10 mouse cellular contexts compared by ENCODE assay signal in the genomic region with DNA sequence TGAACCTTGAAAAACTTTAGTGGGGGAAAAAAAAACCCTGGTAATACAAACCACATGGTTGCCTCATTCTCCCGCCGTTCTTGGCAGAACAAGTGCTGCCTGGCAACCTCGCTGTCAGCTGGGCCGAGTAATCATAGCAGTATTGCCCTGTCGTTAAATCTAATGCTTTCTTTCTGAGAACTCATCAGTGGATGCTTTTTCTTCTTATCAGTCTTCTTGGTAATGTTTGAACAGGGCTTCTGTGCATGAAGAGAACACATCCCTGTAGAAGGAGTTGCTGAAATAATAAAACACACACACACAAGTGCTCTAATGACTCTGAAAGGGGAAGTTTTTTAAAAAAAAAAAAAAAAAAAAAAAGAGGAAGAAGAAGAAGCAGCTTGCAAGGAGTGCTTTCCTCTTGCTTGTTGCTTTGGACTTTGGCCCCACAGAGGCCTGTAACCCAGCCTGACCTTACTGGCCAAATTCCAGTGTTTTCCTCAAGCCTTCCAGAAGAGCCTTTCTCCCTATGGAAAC.
DNase-seq lines count a peak whose midpoint lies in the region; ATAC-seq and TF ChIP-seq lines count a peak whose summit lies in the region.
"Had no signal": no experiment of that assay in that cellular context is flagged by ENCODE, and none has a peak within 500 bp of the region (broad histone marks: within the 10 kb centered on the region; RNA-seq: fewer than 3 reads in every experiment).

No protein-coding gene starts in this region.

- WGBS in heart, embryonic 10.5 days = 49% methylated on average over 5 of the region's 5 CpGs
- 23% methylated on average over 5 of the region's 5 CpGs for WGBS in embryonic facial prominence, embryonic 11.5 days
- WGBS in limb, embryonic 12.5 days = 3% methylated on average over 5 of the region's 5 CpGs
- WGBS in small intestine, adult 2 months = 7% methylated on average over 5 of the region's 5 CpGs

- H3K9ac ChIP-seq in embryonic facial prominence, embryonic 11.5 days (replicated peaks; ENCODE audit: low read length) = no peak overlapping the region
- H3K9ac ChIP-seq in limb, embryonic 12.5 days (replicated peaks) = no peak overlapping the region
- H3K9ac ChIP-seq: hindbrain, embryonic 15.5 days; stomach, embryonic 15.5 days had no signal

- no peaks in the 10 kb centered on the region for H3K36me3 ChIP-seq in heart, embryonic 10.5 days
- H3K36me3 ChIP-seq in embryonic facial prominence, embryonic 11.5 days (replicated peaks; ENCODE audit: control insufficient read depth, insufficient read depth, low read depth, low read length) = no peaks in the 10 kb centered on the region
- H3K36me3 ChIP-seq in limb, embryonic 12.5 days = no peaks in the 10 kb centered on the region
- no peaks in the 10 kb centered on the region for H3K36me3 ChIP-seq in small intestine, adult 2 months (ENCODE audit: control insufficient read depth, insufficient read depth, low read length)
- H3K36me3 ChIP-seq: hindbrain, embryonic 15.5 days; stomach, embryonic 15.5 days had no signal

- no peak for ATAC-seq in embryonic facial prominence, embryonic 11.5 days (replicated peaks; ENCODE audit: insufficient number of reproducible peaks, low FRiP score, low TSS enrichment, low read depth)
- no peak for ATAC-seq in limb, embryonic 12.5 days (ENCODE audit: insufficient number of reproducible peaks, insufficient read depth, low FRiP score, low TSS enrichment, low read depth)

- no peak overlapping the region for H3K4me3 ChIP-seq in heart, embryonic 10.5 days
- H3K4me3 ChIP-seq in embryonic facial prominence, embryonic 11.5 days (ENCODE audit: low read depth, low read length) = no peak overlapping the region
- H3K4me3 ChIP-seq in limb, embryonic 12.5 days (replicated peaks) = no peak overlapping the region
- H3K4me3 ChIP-seq in small intestine, adult 2 months (ENCODE audit: low read depth, low read length) = no peak overlapping the region
- H3K4me3 ChIP-seq: hindbrain, embryonic 15.5 days; stomach, embryonic 15.5 days had no signal

- peak; percentile 97 for DNase-seq in heart, adult 11 months
- DNase-seq in heart, embryonic 10.5 days (ENCODE audit: low spot score) = no peak
- DNase-seq in adrenal gland, postnatal 25 days = peak; percentile 24
- peak; percentile 82 for DNase-seq in embryonic facial prominence, embryonic 11.5 days (ENCODE audit: low spot score)
- peak; percentile 52 for DNase-seq in hindlimb bud, embryonic 11.5 days (ENCODE audit: extremely low spot score, low read depth, low spot score)
- DNase-seq in right cerebral cortex, adult 2 months (ENCODE audit: low spot score in 2 of 2) = no peak

- TF ChIP-seq CTCF in small intestine, adult 2 months (IDR thresholded peaks at IDR 0.05; ENCODE audit: extremely low read depth, insufficient read length, insufficient replicate concordance, low read depth, low read length) = no peak

- no peak overlapping the region for H3K4me2 ChIP-seq in embryonic facial prominence, embryonic 11.5 days (ENCODE audit: low read depth, low read length)
- H3K4me2 ChIP-seq in limb, embryonic 12.5 days = peak overlapping the region; percentile 27; the same call in 1 of the 2 replicates
- H3K4me2 ChIP-seq: hindbrain, embryonic 15.5 days; stomach, embryonic 15.5 days had no signal

- no peak for TF ChIP-seq POLR2A in small intestine, adult 2 months (IDR thresholded peaks at IDR 0.05; ENCODE audit: low read depth, low read length)

- H3K4me1 ChIP-seq in heart, embryonic 10.5 days = no peaks in the 10 kb centered on the region
- no peaks in the 10 kb centered on the region for H3K4me1 ChIP-seq in embryonic facial prominence, embryonic 11.5 days (ENCODE audit: control insufficient read depth, insufficient read depth, low read length)
- no peaks in the 10 kb centered on the region for H3K4me1 ChIP-seq in limb, embryonic 12.5 days (replicated peaks)
- peaks cover 2% of the 10 kb centered on the region; the same call in 1 of the 2 replicates for H3K4me1 ChIP-seq in small intestine, adult 2 months (ENCODE audit: control insufficient read depth, insufficient read depth, insufficient read length, low read length)
- H3K4me1 ChIP-seq: hindbrain, embryonic 15.5 days; stomach, embryonic 15.5 days had no signal

- no peaks in the 10 kb centered on the region for H3K9me3 ChIP-seq in heart, embryonic 10.5 days
- H3K9me3 ChIP-seq in embryonic facial prominence, embryonic 11.5 days (replicated peaks; ENCODE audit: control insufficient read depth, low read length) = no peaks in the 10 kb centered on the region
- H3K9me3 ChIP-seq in limb, embryonic 12.5 days = no peaks in the 10 kb centered on the region
- H3K9me3 ChIP-seq: hindbrain, embryonic 15.5 days; stomach, embryonic 15.5 days had no signal

- no peak overlapping the region for H3K27ac ChIP-seq in heart, embryonic 10.5 days
- no peak overlapping the region; the same call in 1 of the 2 replicates for H3K27ac ChIP-seq in embryonic facial prominence, embryonic 11.5 days (replicated peaks; ENCODE audit: low read depth, low read length)
- 0 out of 2 replicates have a peak overlapping the region, but pooled peaks have one; percentile 35 for H3K27ac ChIP-seq in limb, embryonic 12.5 days
- peak overlapping the region; percentile 39 for H3K27ac ChIP-seq in small intestine, adult 2 months (ENCODE audit: insufficient read depth, low read depth, low read length)
- H3K27ac ChIP-seq: hindbrain, embryonic 15.5 days had no signal

- no peaks in the 10 kb centered on the region for H3K27me3 ChIP-seq in heart, embryonic 10.5 days (ENCODE audit: insufficient read depth, poor library complexity, severe bottlenecking)
- no peaks in the 10 kb centered on the region for H3K27me3 ChIP-seq in embryonic facial prominence, embryonic 11.5 days (ENCODE audit: control insufficient read depth, insufficient read depth, low read length)
- no peaks in the 10 kb centered on the region for H3K27me3 ChIP-seq in limb, embryonic 12.5 days
- no peaks in the 10 kb centered on the region for H3K27me3 ChIP-seq in small intestine, adult 2 months (ENCODE audit: control insufficient read depth, insufficient read depth, low read length)
- H3K27me3 ChIP-seq: hindbrain, embryonic 15.5 days; stomach, embryonic 15.5 days had no signal

Comparison
In these comparisons a context has a peak if more than half of its experiments do, and no peak if none do; other contexts are left out.
1. DNase-seq: peak in heart, adult 11 months (single experiment), adrenal gland, postnatal 25 days (single experiment), embryonic facial prominence, embryonic 11.5 days (single experiment) and hindlimb bud, embryonic 11.5 days (single experiment); none in heart, embryonic 10.5 days (single experiment) and right cerebral cortex, adult 2 months (0 of 2).
2. H3K27ac ChIP-seq: peak in limb, embryonic 12.5 days (single experiment) and small intestine, adult 2 months (single experiment); none in heart, embryonic 10.5 days (single experiment) and embryonic facial prominence, embryonic 11.5 days (single experiment).